ENCODE assay signal across 8 mouse cellular contexts in genomic region chr7:4509863-4510608, GRCm38 (mm10). TPM values are rescaled to one million over a fixed set of nuclear protein-coding genes. Genes with fewer than 3 reads are reported as not detected.
DNase-seq lines count a peak whose midpoint lies in the region; ATAC-seq and TF ChIP-seq lines count a peak whose summit lies in the region.

No protein-coding gene starts in this region.

- no peaks in the 10 kb centered on the region for H3K36me3 ChIP-seq in E14TG2a.4 (ENCODE audit: insufficient read depth, low read length)
- H3K36me3 ChIP-seq in heart, embryonic 16.5 days (ENCODE audit: control insufficient read depth, insufficient read depth), result no peaks in the 10 kb centered on the region

- H3K4me2 ChIP-seq in heart, embryonic 16.5 days (ENCODE audit: low read depth, low read length), result peak overlapping the region; percentile 46

- DNase-seq in adrenal gland, postnatal 10 days, result peak; percentile 82
- DNase-seq in kidney, postnatal 14 days, result peak; percentile 84
- DNase-seq in lung, postnatal 14 days, result peak; percentile 89
- peak; percentile 92 for DNase-seq in retina, postnatal 1 day
- peak; percentile 69 to 72 for DNase-seq in urinary bladder, postnatal 4 days (ENCODE audit: low spot score in 2 of 2)

- H3K4me1 ChIP-seq in E14TG2a.4 (replicated peaks; ENCODE audit: low read depth, low read length), result peaks cover 55% of the 10 kb centered on the region
- no peaks in the 10 kb centered on the region for H3K4me1 ChIP-seq in embryonic fibroblast, embryonic 13.5 days (ENCODE audit: control insufficient read depth, insufficient read depth, low read length)
- H3K4me1 ChIP-seq in heart, embryonic 16.5 days (ENCODE audit: control insufficient read depth, insufficient read depth, low read length), result peaks cover 47% of the 10 kb centered on the region

- H3K9me3 ChIP-seq in E14TG2a.4 (ENCODE audit: low read length), result no peaks in the 10 kb centered on the region
- H3K9me3 ChIP-seq in heart, embryonic 16.5 days (replicated peaks; ENCODE audit: control insufficient read depth, low read length), result no peaks in the 10 kb centered on the region

- WGBS in heart, embryonic 16.5 days, result 9% methylated on average over 24 of the region's 24 CpGs

- peaks cover 3% of the 10 kb centered on the region; the same call in 1 of the 2 replicates for H3K27me3 ChIP-seq in E14TG2a.4 (ENCODE audit: insufficient read depth, low read length)
- no peaks in the 10 kb centered on the region for H3K27me3 ChIP-seq in heart, embryonic 16.5 days (ENCODE audit: control insufficient read depth, insufficient read depth, low read length)

- H3K27ac ChIP-seq in embryonic fibroblast, embryonic 13.5 days (ENCODE audit: insufficient read depth, low read length), result no peak overlapping the region
- peak overlapping the region; percentile 88 for H3K27ac ChIP-seq in heart, embryonic 16.5 days (ENCODE audit: low read length)

- peak overlapping the region; percentile 61 for H3K4me3 ChIP-seq in E14TG2a.4 (replicated peaks; ENCODE audit: low read length)
- no peak overlapping the region for H3K4me3 ChIP-seq in embryonic fibroblast, embryonic 13.5 days (ENCODE audit: insufficient read depth, low read length)
- 0 out of 2 replicates have a peak overlapping the region, but pooled peaks have one; percentile 13 for H3K4me3 ChIP-seq in heart, embryonic 16.5 days (ENCODE audit: low read length)

- H3K9ac ChIP-seq in heart, embryonic 16.5 days (ENCODE audit: low read length), result peak overlapping the region; percentile 53

- ATAC-seq in heart, embryonic 16.5 days (replicated peaks; ENCODE audit: extremely low read depth, insufficient read depth, low FRiP score), result peak; percentile 85

- no peak for TF ChIP-seq POLR2A in embryonic fibroblast, embryonic 13.5 days (IDR thresholded peaks at IDR 0.05; ENCODE audit: low read depth, low read length)

- peak; percentile 95 for TF ChIP-seq CTCF in E14TG2a.4 (conservative IDR thresholded peaks at IDR 0.05; ENCODE audit: low read length)
- peak; percentile 40 for TF ChIP-seq CTCF in embryonic fibroblast, embryonic 13.5 days (IDR thresholded peaks at IDR 0.05; ENCODE audit: borderline replicate concordance, insufficient read depth, low read length)

RNA-seq across cellular contexts. Expression of gene Tnnt1, which starts 6.1 kb away (rescaled TPM):
- 10 to 100 TPM; 17.3 to 93.6 TPM for total RNA-seq in adrenal gland, postnatal 10 days (2021)
- 1.4 and 1.7 TPM in 2 replicates for polyA plus RNA-seq in embryonic fibroblast, embryonic 13.5 days (2011; ENCODE audit: insufficient read length, low read depth, missing spikeins)
- polyA plus RNA-seq in heart, embryonic 16.5 days (2015; fragmentation: Nextera tagmentation; extraction: Ambion mirVana), result 170 and 190 TPM in 2 replicates

RNA-seq across cellular contexts. Expression of gene Ppp1r12c, which starts 8.6 kb away (rescaled TPM):
- total RNA-seq in adrenal gland, postnatal 10 days (2021), result 10 to 100 TPM; 74.0 to 84.4 TPM
- polyA plus RNA-seq in embryonic fibroblast, embryonic 13.5 days (2011; ENCODE audit: insufficient read length, low read depth, missing spikeins), result 72.2 and 79.4 TPM in 2 replicates
- polyA plus RNA-seq in heart, embryonic 16.5 days (2015; fragmentation: Nextera tagmentation; extraction: Ambion mirVana), result 28.6 and 39.8 TPM in 2 replicates

RNA-seq across cellular contexts. Expression of gene Tnni3, which starts 14.0 kb away (rescaled TPM):
- total RNA-seq in adrenal gland, postnatal 10 days (2021), result 1 to 10 TPM in 1 of 2 experiments, under 1 TPM in 1; 0.78 to 1.3 TPM
- 1.2 and 4.0 TPM in 2 replicates for polyA plus RNA-seq in embryonic fibroblast, embryonic 13.5 days (2011; ENCODE audit: insufficient read length, low read depth, missing spikeins)
- polyA plus RNA-seq in heart, embryonic 16.5 days (2015; fragmentation: Nextera tagmentation; extraction: Ambion mirVana), result 3,783 and 3,984 TPM in 2 replicates

RNA-seq across cellular contexts. Expression of gene Dnaaf3, which starts 22.2 kb away (rescaled TPM):
- 1 to 10 TPM in 1 of 2 experiments, under 1 TPM in 1; 0.60 to 1.1 TPM for total RNA-seq in adrenal gland, postnatal 10 days (2021)
- polyA plus RNA-seq in embryonic fibroblast, embryonic 13.5 days (2011; ENCODE audit: insufficient read length, low read depth, missing spikeins), result 2.2 and 3.2 TPM in 2 replicates
- polyA plus RNA-seq in heart, embryonic 16.5 days (2015; fragmentation: Nextera tagmentation; extraction: Ambion mirVana), result 1.1 and 1.3 TPM in 2 replicates

RNA-seq across cellular contexts. Expression of gene Syt5, which starts 37.3 kb away (rescaled TPM):
- 10 to 100 TPM in 1 of 2 experiments, 1 to 10 TPM in 1; 9.5 to 12.7 TPM for total RNA-seq in adrenal gland, postnatal 10 days (2021)
- polyA plus RNA-seq in embryonic fibroblast, embryonic 13.5 days (2011; ENCODE audit: insufficient read length, low read depth, missing spikeins), result 1.7 and 2.3 TPM in 2 replicates
- 1.9 and 3.4 TPM in 2 replicates for polyA plus RNA-seq in heart, embryonic 16.5 days (2015; fragmentation: Nextera tagmentation; extraction: Ambion mirVana)

Comparison
In these comparisons a context has a peak if more than half of its experiments do, and no peak if none do; other contexts are left out.
1. RNA of gene Tnnt1, which starts 6.1 kb away (polyA plus RNA-seq): 170 to 190 TPM in heart, embryonic 16.5 days; 1.4 to 1.7 TPM in embryonic fibroblast, embryonic 13.5 days; every median in the first group is over 10 times any median in the second.
2. RNA of gene Tnni3, which starts 14.0 kb away (polyA plus RNA-seq): 3,783 to 3,984 TPM in heart, embryonic 16.5 days; 1.2 to 4.0 TPM in embryonic fibroblast, embryonic 13.5 days; every median in the first group is over 100 times any median in the second.
3. Peak in every context shown above with its lines, with median percentiles within 50 percentile points of each other: DNase-seq.